Mouse (Mus musculus) erythroblast, adult 5-6 weeks (primary cell): ENCODE results near the gene Gm49322. TPM values are rescaled to one million over a fixed set of nuclear protein-coding genes. Genes with fewer than 3 reads are reported as not detected.
"Not testable (repeated sequence)": the region's sequence is repeated elsewhere in the genome, so short reads cannot be mapped to it uniquely, and the experiment has no call there.

Experiments
- ATAC-seq: replicated peaks from 2 replicates; pipeline ENCODE4 v1.8.0; 2016; ENCODE audit warnings: moderate number of reproducible peaks, mild to moderate bottlenecking, moderate TSS enrichment, inconsistent platforms; ENCODE audit not compliant: poor library complexity, low FRiP score, severe bottlenecking
- total RNA-seq, 2 experiments: library from RNA; stranded (forward) in 1 of 2; stranded (reverse) in 1 of 2; fragments of 150-400 nt in 1 of 2; fragments of 200-764, 138-1000 nt in 1 of 2; gene quantifications; 2 replicates each; pipeline versions ENCODE4 v1.2.3 to v1.2.4; 2015 to 2017; ENCODE audit warnings: low replicate concordance in 2 of 2

Gene Gm49322
- total RNA-seq, 2 experiments from 2014 or later = not detected

- no peak for ATAC-seq
Observed at GRCm38 (mm10) chr10:80646936-80647335, 41.1 kb downstream of the Gm49322 start.

GRCm38 (mm10) chr10:80649910-80650309 lies 44.1 kb downstream of the Gm49322 start:
- ATAC-seq = not testable (repeated sequence)

DNA sequence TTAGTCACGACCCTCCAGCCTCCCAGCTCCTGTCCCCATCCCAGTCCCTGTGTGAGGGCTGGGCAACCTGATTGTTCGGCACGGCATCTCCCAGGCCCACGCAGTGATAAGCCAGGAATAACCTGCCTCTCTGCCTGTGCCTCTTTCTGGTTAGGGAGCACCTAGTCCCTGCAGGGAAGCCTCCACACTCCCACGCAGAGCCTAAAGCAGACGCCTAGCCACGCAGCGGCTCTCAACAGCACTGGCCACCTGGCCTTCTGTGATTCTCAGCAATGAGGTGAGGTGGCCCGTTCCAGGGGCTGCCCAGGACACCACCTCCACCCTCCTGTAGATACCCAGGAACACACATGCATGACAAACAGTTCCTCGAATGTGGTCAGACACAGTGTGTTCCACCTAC lies 44.6 kb downstream of the Gm49322 start:
- ATAC-seq = no peak

DNA sequence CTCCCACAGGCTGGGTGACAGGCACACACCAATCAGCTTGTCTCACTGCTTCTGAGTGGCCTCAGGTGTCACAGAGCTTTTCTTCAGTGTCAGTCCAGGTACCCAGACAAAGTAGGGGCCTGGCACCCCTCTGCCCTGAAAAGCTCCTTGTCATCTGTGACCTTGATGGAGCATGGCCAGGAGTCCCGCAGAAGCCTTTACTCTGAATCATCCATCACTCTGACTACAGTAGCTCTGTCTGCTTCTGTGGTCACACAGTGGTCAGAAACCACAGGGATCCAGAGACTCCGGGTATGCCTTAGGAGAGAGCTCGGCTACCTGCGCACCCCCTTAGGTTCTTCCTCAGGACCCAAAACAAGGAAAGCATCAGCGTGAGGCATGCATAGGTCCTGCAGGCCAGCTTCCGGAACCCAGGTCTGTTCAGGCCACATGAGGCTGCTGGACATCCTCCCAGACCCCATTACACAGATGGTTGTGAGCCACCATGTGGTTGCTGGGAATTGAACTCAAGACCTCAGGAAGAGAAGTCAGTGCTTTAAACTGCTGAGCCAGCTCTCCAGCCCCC lies 47.4 kb downstream of the Gm49322 start:
- no peak for ATAC-seq

DNA sequence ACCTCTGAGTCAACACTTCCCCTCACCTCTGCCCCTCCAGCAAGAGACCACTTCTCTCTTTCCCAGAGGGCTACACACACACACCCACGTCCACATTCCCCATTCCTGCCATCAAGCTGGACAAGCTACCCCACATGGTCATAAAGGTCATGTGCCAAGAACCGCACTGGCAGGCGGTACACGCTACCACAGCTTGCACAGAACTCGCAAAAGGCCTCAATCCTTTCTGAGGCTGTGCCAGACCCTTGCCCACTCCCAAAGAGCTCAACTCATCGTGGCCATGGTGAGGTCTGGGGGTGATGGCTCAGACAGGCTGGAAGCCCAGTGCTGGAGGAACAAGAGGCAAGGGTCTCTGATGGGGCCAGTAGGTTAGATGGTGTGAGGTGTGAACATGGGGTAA lies 49.0 kb downstream of the Gm49322 start:
- no peak for ATAC-seq

GRCm38 (mm10) chr10:80655406-80656129 lies 49.7 kb downstream of the Gm49322 start:
- ATAC-seq = no peak

- ATAC-seq = peak; percentile 67
Observed at GRCm38 (mm10) chr10:80656130-80656862, 50.5 kb downstream of the Gm49322 start.

DNA sequence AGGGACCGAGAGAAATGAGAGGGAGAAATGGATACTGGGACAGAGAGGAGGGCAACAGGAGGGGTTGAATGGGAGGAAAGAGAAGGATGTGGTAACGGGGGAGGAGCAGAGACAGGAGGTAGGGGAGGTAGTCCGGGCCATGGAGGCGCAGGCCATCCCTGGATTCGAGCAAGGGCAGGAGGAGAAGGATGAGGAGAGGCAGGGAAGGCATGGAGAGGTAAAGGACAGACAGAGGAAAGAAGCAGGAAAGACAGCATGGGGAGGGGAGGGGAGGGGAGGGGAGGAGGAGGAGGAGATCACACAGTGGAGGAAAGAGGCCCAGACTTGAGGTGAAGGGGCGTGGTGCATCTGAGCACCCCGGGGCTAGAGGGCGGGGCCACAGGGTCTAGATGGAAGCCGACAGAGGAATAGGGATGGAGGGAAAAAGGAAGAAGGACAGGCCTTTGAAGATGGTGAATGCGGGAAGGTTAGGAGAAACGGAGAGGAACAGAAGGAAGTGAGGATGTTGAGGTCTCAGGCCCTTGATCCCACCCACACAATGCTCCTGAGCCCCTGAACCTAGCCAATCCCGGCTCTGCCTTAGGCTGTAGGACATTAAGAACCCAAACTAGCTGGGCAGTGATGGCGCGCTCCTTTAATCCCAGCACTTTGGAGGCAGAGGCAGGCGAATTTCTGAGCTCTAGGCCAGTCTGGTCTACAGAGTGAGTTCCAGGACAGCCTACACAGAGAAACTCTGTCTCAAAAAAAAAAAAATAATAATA lies 51.2 kb downstream of the Gm49322 start, which contains the start of gene Btbd2:
Gene Btbd2 (minus strand): TSS at position 209 of the 761 bp plus-strand sequence.
- peak; percentile 32 for ATAC-seq

GRCm38 (mm10) chr10:80658194-80658840 lies 52.5 kb downstream of the Gm49322 start:
- no peak for ATAC-seq

GRCm38 (mm10) chr10:80658841-80659202 lies 53.0 kb downstream of the Gm49322 start:
- ATAC-seq = peak; percentile 74

GRCm38 (mm10) chr10:80659213-80659612 lies 53.4 kb downstream of the Gm49322 start:
- ATAC-seq = peak; percentile 45; the same call in 1 of the 2 replicates

GRCm38 (mm10) chr10:80661149-80661548 lies 55.3 kb downstream of the Gm49322 start:
- no peak for ATAC-seq

DNA sequence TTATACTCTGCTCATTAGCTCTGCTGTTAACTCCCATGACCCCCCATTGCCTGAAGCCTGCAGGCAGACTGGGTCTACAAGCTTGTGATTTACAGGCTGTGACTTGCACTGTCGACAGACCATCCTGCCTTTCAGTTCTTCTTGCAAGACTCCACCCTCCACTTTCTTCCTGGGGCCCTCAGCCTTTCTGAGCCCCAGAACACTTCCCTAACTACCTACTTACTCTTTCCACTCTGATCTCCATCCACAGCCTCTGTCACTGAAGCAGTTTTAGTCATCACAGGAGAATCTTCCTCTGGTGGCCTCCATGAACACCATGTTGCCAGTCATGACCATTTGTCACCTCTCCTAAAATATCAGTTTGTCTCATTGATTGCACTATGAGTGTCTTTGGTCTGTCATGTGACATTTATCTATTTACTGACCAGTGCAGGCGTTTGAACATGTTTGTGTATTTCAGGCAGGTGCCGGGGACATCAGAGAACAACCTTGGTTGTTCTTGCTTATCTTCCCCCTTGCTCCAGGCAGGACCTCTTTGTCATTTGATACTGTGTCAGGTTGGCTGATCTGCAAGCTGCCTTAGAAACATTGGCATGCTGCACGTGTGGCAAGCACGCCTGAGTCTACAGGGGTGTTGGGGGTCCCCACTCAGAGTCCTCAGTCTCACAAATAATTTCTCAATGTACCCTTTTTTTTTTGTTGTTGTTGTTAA lies 57.8 kb downstream of the Gm49322 start:
- no peak for ATAC-seq

- ATAC-seq = peak; percentile 76
Observed at GRCm38 (mm10) chr10:80664197-80665015, 58.6 kb downstream of the Gm49322 start.

DNA sequence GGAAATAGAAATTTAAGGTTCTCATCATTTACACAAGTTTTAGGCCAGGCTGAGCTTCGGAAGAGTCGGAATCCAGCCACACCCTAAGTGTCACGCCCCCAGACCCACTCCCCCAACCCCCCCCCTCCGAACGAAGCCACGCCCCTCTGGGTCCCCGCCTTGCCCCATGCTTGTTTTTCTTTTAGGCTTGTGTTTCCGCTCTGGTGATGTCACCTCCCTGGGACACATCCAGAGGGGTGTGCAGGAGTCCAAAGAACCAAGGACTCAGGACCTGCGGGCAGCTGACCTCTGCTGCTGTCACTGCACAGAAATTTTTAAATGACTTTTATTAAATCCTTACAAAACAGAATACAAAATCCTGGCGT lies 59.2 kb downstream of the Gm49322 start:
- ATAC-seq = no peak
